ENCODE assay signal across 8 mouse cellular contexts in the genomic region with DNA sequence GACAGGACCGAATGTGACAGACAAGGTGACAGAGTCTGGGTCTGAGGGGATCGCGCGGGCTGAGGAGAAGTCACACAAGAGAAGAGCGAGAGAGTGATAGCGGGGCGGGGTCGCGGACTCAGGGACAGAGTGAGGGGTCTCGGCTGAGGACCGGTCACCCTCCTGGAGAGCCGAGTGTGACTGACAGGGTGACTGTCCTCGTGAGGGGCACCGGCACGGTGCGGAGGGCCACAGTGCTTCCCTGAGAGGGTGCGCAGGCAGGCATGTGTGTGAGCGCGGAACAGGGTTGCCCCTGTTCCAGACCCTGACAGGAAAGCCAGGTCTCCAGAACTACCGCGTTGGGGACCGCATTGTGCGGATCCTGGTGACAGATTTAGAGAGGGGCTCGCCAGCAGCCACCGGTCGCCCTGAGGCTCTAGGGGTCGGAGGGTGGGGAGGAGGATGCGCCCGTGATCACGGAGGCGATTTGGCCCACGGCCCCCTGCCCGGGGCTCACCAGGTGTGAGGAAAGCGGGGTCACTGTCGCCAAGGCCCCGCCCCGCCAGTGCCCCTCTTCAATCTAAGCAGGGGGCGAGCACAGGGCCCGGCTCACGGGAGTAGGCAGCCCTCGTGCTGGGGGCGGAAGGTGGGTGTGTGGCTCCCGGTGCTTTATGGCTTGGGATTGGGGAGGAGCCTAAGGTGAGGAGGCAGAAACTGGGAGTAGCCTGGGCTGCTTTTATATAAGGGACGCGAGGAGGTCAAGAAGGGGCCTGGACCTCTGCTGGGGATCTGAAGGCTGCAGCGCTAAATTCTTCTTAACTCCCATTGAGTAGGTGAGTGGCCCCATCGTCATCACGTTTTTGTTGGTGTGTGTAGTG. TPM values are rescaled to one million over a fixed set of nuclear protein-coding genes. Genes with fewer than 3 reads are reported as not detected.
A peak's percentile ranks its signal among the peaks of the same experiment; 100 is the strongest.
DNase-seq lines count a peak whose midpoint lies in the region; ATAC-seq and TF ChIP-seq lines count a peak whose summit lies in the region.

No protein-coding gene starts in this region.

- no peak overlapping the region for H3K27ac ChIP-seq in embryonic fibroblast, embryonic 13.5 days (ENCODE audit: insufficient read depth, low read length)
- H3K27ac ChIP-seq in heart, embryonic 13.5 days (replicated peaks), result no peak overlapping the region
- H3K27ac ChIP-seq in kidney, embryonic 16.5 days (ENCODE audit: low read length), result no peak overlapping the region
- no peak overlapping the region for H3K27ac ChIP-seq in neural tube, embryonic 14.5 days (ENCODE audit: low read depth, low read length)

- peak overlapping the region; percentile 81 for H3K9ac ChIP-seq in heart, embryonic 13.5 days
- peak overlapping the region; percentile 79 for H3K9ac ChIP-seq in kidney, embryonic 16.5 days (replicated peaks; ENCODE audit: low read length)
- peak overlapping the region; percentile 57; the same call in 1 of the 2 replicates for H3K9ac ChIP-seq in neural tube, embryonic 14.5 days (replicated peaks; ENCODE audit: low read depth, low read length)

- ATAC-seq in heart, embryonic 13.5 days (ENCODE audit: extremely low read depth, insufficient number of reproducible peaks, low FRiP score, low TSS enrichment), result peak; percentile 46; the same call in 1 of the 2 replicates
- ATAC-seq in kidney, embryonic 16.5 days (ENCODE audit: low FRiP score, low TSS enrichment), result peak; percentile 86
- ATAC-seq in neural tube, embryonic 14.5 days (ENCODE audit: low read depth), result peak; percentile 58

- no peaks in the 10 kb centered on the region for H3K4me1 ChIP-seq in embryonic fibroblast, embryonic 13.5 days (ENCODE audit: control insufficient read depth, insufficient read depth, low read length)
- peaks cover 6% of the 10 kb centered on the region for H3K4me1 ChIP-seq in heart, embryonic 13.5 days
- H3K4me1 ChIP-seq in kidney, embryonic 16.5 days (ENCODE audit: insufficient read depth, low read length), result peaks cover 10% of the 10 kb centered on the region
- H3K4me1 ChIP-seq in lung, adult 2 months (ENCODE audit: control insufficient read depth, insufficient read depth, low read length), result no peaks in the 10 kb centered on the region
- peaks cover 7% of the 10 kb centered on the region for H3K4me1 ChIP-seq in neural tube, embryonic 14.5 days (ENCODE audit: control insufficient read depth, insufficient read depth, low read length)

- peak; percentile 5 for DNase-seq in spleen, adult 18-20 months
- DNase-seq in spleen, postnatal 14 days (ENCODE audit: low spot score in 2 of 2), result no peak
- peak; percentile 47 for DNase-seq in lung, adult 2 months
- peak; percentile 2 to 5 for DNase-seq in thymus, postnatal 36 days

- H3K9me3 ChIP-seq in heart, embryonic 13.5 days, result 0 out of 2 replicates have a peak, but pooled peaks cover 6% of the 10 kb centered on the region
- peaks cover 6% of the 10 kb centered on the region; the same call in 1 of the 2 replicates for H3K9me3 ChIP-seq in kidney, embryonic 16.5 days (ENCODE audit: low read length)
- H3K9me3 ChIP-seq in neural tube, embryonic 14.5 days (ENCODE audit: control insufficient read depth, low read length), result no peaks in the 10 kb centered on the region

- H3K4me3 ChIP-seq in embryonic fibroblast, embryonic 13.5 days (ENCODE audit: insufficient read depth, low read length), result peak overlapping the region; percentile 46
- peak overlapping the region; percentile 69 for H3K4me3 ChIP-seq in heart, embryonic 13.5 days
- peak overlapping the region; percentile 70 for H3K4me3 ChIP-seq in kidney, embryonic 16.5 days (ENCODE audit: low read length)
- peak overlapping the region; percentile 74 for H3K4me3 ChIP-seq in lung, adult 2 months (replicated peaks; ENCODE audit: extremely low read depth, low read depth, low read length)
- peak overlapping the region; percentile 56 for H3K4me3 ChIP-seq in neural tube, embryonic 14.5 days (ENCODE audit: low read depth, low read length)

- peak overlapping the region; percentile 97 for H3K4me2 ChIP-seq in heart, embryonic 13.5 days
- H3K4me2 ChIP-seq in kidney, embryonic 16.5 days (replicated peaks; ENCODE audit: low read depth, low read length), result peak overlapping the region; percentile 99
- peak overlapping the region; percentile 100 for H3K4me2 ChIP-seq in neural tube, embryonic 14.5 days (ENCODE audit: low read depth, low read length)

- 2% methylated on average over 48 of the region's 48 CpGs for WGBS in heart, embryonic 13.5 days
- WGBS in kidney, embryonic 16.5 days, result 2% methylated on average over 48 of the region's 48 CpGs
- 6% methylated on average over 48 of the region's 48 CpGs for WGBS in lung, adult 2 months
- 2% methylated on average over 43 of the region's 48 CpGs for WGBS in neural tube, embryonic 14.5 days

- no peaks in the 10 kb centered on the region for H3K36me3 ChIP-seq in heart, embryonic 13.5 days
- H3K36me3 ChIP-seq in kidney, embryonic 16.5 days (ENCODE audit: insufficient read depth, low read length), result no peaks in the 10 kb centered on the region
- no peaks in the 10 kb centered on the region for H3K36me3 ChIP-seq in neural tube, embryonic 14.5 days (ENCODE audit: control insufficient read depth, insufficient read depth, low read length)

- TF ChIP-seq CTCF in embryonic fibroblast, embryonic 13.5 days (IDR thresholded peaks at IDR 0.05; ENCODE audit: borderline replicate concordance, insufficient read depth, low read length), result no peak
- no peak for TF ChIP-seq CTCF in lung, adult 2 months (IDR thresholded peaks at IDR 0.05; ENCODE audit: insufficient read depth, low read length)

- no peak for TF ChIP-seq POLR2A in embryonic fibroblast, embryonic 13.5 days (IDR thresholded peaks at IDR 0.05; ENCODE audit: low read depth, low read length)
- no peak; the same call in 1 of the 2 replicates for TF ChIP-seq POLR2A in lung, adult 2 months (IDR thresholded peaks at IDR 0.05; ENCODE audit: borderline replicate concordance, extremely low read depth, low read depth, low read length)

- peaks cover 34% of the 10 kb centered on the region for H3K27me3 ChIP-seq in heart, embryonic 13.5 days (replicated peaks)
- peaks cover 7% of the 10 kb centered on the region; the same call in 1 of the 2 replicates for H3K27me3 ChIP-seq in kidney, embryonic 16.5 days (ENCODE audit: insufficient read depth, low read length)
- H3K27me3 ChIP-seq in neural tube, embryonic 14.5 days (ENCODE audit: control insufficient read depth, insufficient read depth, low read length), result peaks cover 6% of the 10 kb centered on the region

RNA-seq across cellular contexts. Expression of a gene that starts 1.1 kb away (rescaled TPM):
- 4.1 and 6.7 TPM in 2 replicates for polyA plus RNA-seq in embryonic fibroblast, embryonic 13.5 days (2011; ENCODE audit: insufficient read length, low read depth, missing spikeins)
- 1.0 and 1.5 TPM in 2 replicates for polyA plus RNA-seq in heart, embryonic 13.5 days (2015; fragmentation: Nextera tagmentation; extraction: Ambion mirVana)
- 6.3 and 6.4 TPM in 2 replicates for polyA plus RNA-seq in kidney, embryonic 16.5 days (2015; fragmentation: Nextera tagmentation; extraction: Ambion mirVana)
- polyA plus RNA-seq in lung, adult 2 months (2012; rRNA removed), result 11.7 and 13.7 TPM in 2 replicates
- polyA plus RNA-seq in neural tube, embryonic 14.5 days (2014; fragmentation: Nextera tagmentation; extraction: Ambion mirVana), result 0.40 and 0.90 TPM in 2 replicates

Comparison
In these comparisons a context has a peak if more than half of its experiments do, and no peak if none do; other contexts are left out.
1. DNase-seq: peak in spleen, adult 18-20 months (2 of 2), lung, adult 2 months (single experiment) and thymus, postnatal 36 days (2 of 2); none in spleen, postnatal 14 days (0 of 2).
2. Peak in every context shown above with its lines, with median percentiles within 50 percentile points of each other: H3K4me3 ChIP-seq, ATAC-seq, H3K4me2 ChIP-seq and H3K9ac ChIP-seq.